Comparison of ENCODE assay signal across 19 mouse cellular contexts in the genomic region with DNA sequence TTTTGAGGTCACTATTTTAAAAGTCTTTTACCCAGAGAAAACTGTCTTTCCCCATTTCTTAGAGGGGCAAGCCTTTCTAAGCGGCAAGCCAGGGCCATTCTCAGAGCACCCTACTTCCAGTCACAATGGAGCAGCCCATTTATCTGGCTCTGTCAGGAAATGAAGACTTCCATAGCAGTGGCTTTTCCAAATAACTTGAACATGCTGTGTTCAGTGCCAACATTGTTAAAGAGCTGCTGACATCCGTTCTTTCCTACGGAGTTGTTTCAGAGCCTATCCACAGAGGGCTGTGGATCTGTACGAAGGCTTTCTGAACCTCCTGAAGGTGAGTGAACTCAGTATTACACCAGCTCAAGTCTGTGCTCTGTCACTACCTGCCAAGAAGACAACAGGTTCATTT. TPM values are rescaled to one million over a fixed set of nuclear protein-coding genes. Genes with fewer than 3 reads are reported as not detected.
DNase-seq lines count a peak whose midpoint lies in the region; ATAC-seq and TF ChIP-seq lines count a peak whose summit lies in the region.
"Had no signal": no experiment of that assay in that cellular context is flagged by ENCODE, and none has a peak within 500 bp of the region (broad histone marks: within the 10 kb centered on the region; RNA-seq: fewer than 3 reads in every experiment).

No protein-coding gene starts in this region.

- peak; percentile 35 to 63 for DNase-seq in heart, adult 9 months (ENCODE audit: low spot score in 2 of 2)
- DNase-seq in liver, adult 2 months (ENCODE audit: extremely low read depth, low read depth, low spot score) = no peak
- DNase-seq in liver, embryonic 11.5 days (ENCODE audit: low spot score) = no peak
- DNase-seq in kidney, postnatal 25 days = peak; percentile 20 to 52
- no peak for DNase-seq in adrenal gland, adult 18-20 months (ENCODE audit: low spot score in 2 of 2)
- no peak for DNase-seq in thymus, postnatal 36 days
- DNase-seq: cerebellum, adult 8-10 months; gastrocnemius, postnatal 10 days; right cerebral cortex, postnatal 25 days; thymus, postnatal 4 days had no signal

- H3K9ac ChIP-seq in heart, embryonic 12.5 days = no peak overlapping the region
- no peak overlapping the region for H3K9ac ChIP-seq in liver, adult 2 months (ENCODE audit: low read depth, low read length)
- H3K9ac ChIP-seq in liver, embryonic 11.5 days (ENCODE audit: low read depth, low read length) = no peak overlapping the region
- no peak overlapping the region for H3K9ac ChIP-seq in heart, embryonic 15.5 days
- H3K9ac ChIP-seq: limb, embryonic 15.5 days; lung, embryonic 15.5 days had no signal

- TF ChIP-seq POLR2A in liver, adult 2 months (IDR thresholded peaks at IDR 0.05; ENCODE audit: extremely low read depth, insufficient read depth, low read length) = no peak

- H3K27ac ChIP-seq in heart, embryonic 12.5 days (ENCODE audit: poor library complexity, severe bottlenecking) = no peak overlapping the region
- 0 out of 2 replicates have a peak overlapping the region, but pooled peaks have one; percentile 26 for H3K27ac ChIP-seq in liver, adult 2 months (replicated peaks; ENCODE audit: insufficient read depth, low read depth, low read length)
- H3K27ac ChIP-seq in liver, embryonic 11.5 days (ENCODE audit: low read depth, low read length) = no peak overlapping the region
- peak overlapping the region; percentile 34; the same call in 1 of the 2 replicates for H3K27ac ChIP-seq in heart, embryonic 15.5 days
- H3K27ac ChIP-seq: embryonic facial prominence, embryonic 10.5 days; layer of hippocampus, adult 2 months; limb, embryonic 15.5 days; lung, embryonic 15.5 days had no signal

- peaks cover 2% of the 10 kb centered on the region; the same call in 1 of the 2 replicates for H3K79me2 ChIP-seq in liver, adult 2 months (ENCODE audit: control insufficient read depth, insufficient read depth, low read length)

- ATAC-seq in heart, embryonic 12.5 days (ENCODE audit: insufficient number of reproducible peaks, low FRiP score) = no peak
- no peak for ATAC-seq in liver, embryonic 11.5 days (replicated peaks; ENCODE audit: low FRiP score)
- ATAC-seq in heart, embryonic 15.5 days (replicated peaks; ENCODE audit: insufficient number of reproducible peaks, insufficient read depth, low FRiP score, low read depth) = 0 out of 2 replicates have a peak, but pooled peaks have one; percentile 43
- ATAC-seq: hindbrain, embryonic 16.5 days; intestine, embryonic 16.5 days had no signal

- no peak overlapping the region for H3K4me2 ChIP-seq in heart, embryonic 12.5 days
- no peak overlapping the region for H3K4me2 ChIP-seq in liver, embryonic 11.5 days
- H3K4me2 ChIP-seq in heart, embryonic 15.5 days = no peak overlapping the region
- H3K4me2 ChIP-seq: limb, embryonic 15.5 days; lung, embryonic 15.5 days had no signal

- no peak for TF ChIP-seq CTCF in liver, adult 2 months (IDR thresholded peaks at IDR 0.05; ENCODE audit: low read depth, low read length)

- 63% methylated on average over 4 of the region's 4 CpGs for WGBS in heart, embryonic 12.5 days
- WGBS in liver, adult 2 months = 79% methylated on average over 4 of the region's 4 CpGs
- WGBS in liver, embryonic 11.5 days = 82% methylated on average over 4 of the region's 4 CpGs
- WGBS in heart, embryonic 15.5 days = 58% methylated on average over 4 of the region's 4 CpGs

- peaks cover 29% of the 10 kb centered on the region for H3K36me3 ChIP-seq in heart, embryonic 12.5 days
- peaks cover 59% of the 10 kb centered on the region for H3K36me3 ChIP-seq in liver, adult 2 months (ENCODE audit: control insufficient read depth, insufficient read depth, low read length)
- H3K36me3 ChIP-seq in liver, embryonic 11.5 days (ENCODE audit: control insufficient read depth, insufficient read depth, low read length) = no peaks in the 10 kb centered on the region
- peaks cover 6% of the 10 kb centered on the region; the same call in 1 of the 2 replicates for H3K36me3 ChIP-seq in heart, embryonic 15.5 days

- no peaks in the 10 kb centered on the region for H3K4me1 ChIP-seq in heart, embryonic 12.5 days (replicated peaks)
- H3K4me1 ChIP-seq in liver, adult 2 months (ENCODE audit: control insufficient read depth, insufficient read depth, low read length) = peaks cover 8% of the 10 kb centered on the region
- no peaks in the 10 kb centered on the region for H3K4me1 ChIP-seq in liver, embryonic 11.5 days (replicated peaks; ENCODE audit: control insufficient read depth, insufficient read depth, low read length)
- 0 out of 2 replicates have a peak, but pooled peaks cover 2% of the 10 kb centered on the region for H3K4me1 ChIP-seq in heart, embryonic 15.5 days (replicated peaks)
- H3K4me1 ChIP-seq: embryonic facial prominence, embryonic 10.5 days; limb, embryonic 15.5 days; lung, embryonic 15.5 days had no signal

- H3K4me3 ChIP-seq in heart, embryonic 12.5 days = no peak overlapping the region
- H3K4me3 ChIP-seq in liver, adult 2 months (ENCODE audit: insufficient read depth, low read depth, low read length) = no peak overlapping the region
- no peak overlapping the region for H3K4me3 ChIP-seq in liver, embryonic 11.5 days (ENCODE audit: low read depth, low read length)
- H3K4me3 ChIP-seq in heart, embryonic 15.5 days = no peak overlapping the region
- H3K4me3 ChIP-seq: embryonic facial prominence, embryonic 10.5 days; layer of hippocampus, adult 2 months; limb, embryonic 15.5 days; lung, embryonic 15.5 days had no signal

- no peaks in the 10 kb centered on the region for H3K27me3 ChIP-seq in heart, embryonic 12.5 days (replicated peaks)
- no peaks in the 10 kb centered on the region for H3K27me3 ChIP-seq in liver, adult 2 months (ENCODE audit: control insufficient read depth, insufficient read depth, low read length)
- H3K27me3 ChIP-seq in liver, embryonic 11.5 days (replicated peaks; ENCODE audit: control insufficient read depth, insufficient read depth, low read length) = no peaks in the 10 kb centered on the region
- no peaks in the 10 kb centered on the region for H3K27me3 ChIP-seq in heart, embryonic 15.5 days
- H3K27me3 ChIP-seq: limb, embryonic 15.5 days; lung, embryonic 15.5 days had no signal

- no peaks in the 10 kb centered on the region for H3K9me3 ChIP-seq in heart, embryonic 12.5 days (replicated peaks)
- no peaks in the 10 kb centered on the region for H3K9me3 ChIP-seq in liver, embryonic 11.5 days (ENCODE audit: control insufficient read depth, low read length)
- no peaks in the 10 kb centered on the region for H3K9me3 ChIP-seq in heart, embryonic 15.5 days (replicated peaks)
- H3K9me3 ChIP-seq: embryonic facial prominence, embryonic 10.5 days; limb, embryonic 15.5 days; lung, embryonic 15.5 days had no signal

RNA-seq across cellular contexts. Expression of a gene that starts 55.2 kb away (rescaled TPM):
- 68.6 and 71.1 TPM in 2 replicates for polyA plus RNA-seq in heart, embryonic 12.5 days (2016; fragmentation: Nextera tagmentation; extraction: Ambion mirVana)
- 145 and 165 TPM in 2 replicates for total RNA-seq in liver, adult 2 months (2014; rRNA removed)
- 37.1 and 44.2 TPM in 2 replicates for polyA plus RNA-seq in liver, adult 2 months (2012; rRNA removed)
- 47.9 and 54.3 TPM in 2 replicates for polyA plus RNA-seq in liver, embryonic 11.5 days (2014; fragmentation: Nextera tagmentation; extraction: Ambion mirVana)
- 65.9 and 79.5 TPM in 2 replicates for polyA plus RNA-seq in heart, embryonic 15.5 days (2015; fragmentation: Nextera tagmentation; extraction: Ambion mirVana)
- 100 to 1,000 TPM; 141 to 179 TPM for total RNA-seq in adrenal gland, adult 18-20 months (2021)
- total RNA-seq: neutrophil, adult 5-6 weeks had no signal

Comparison
In these comparisons a context has a peak if more than half of its experiments do, and no peak if none do; other contexts are left out.
1. H3K27ac ChIP-seq: peak in liver, adult 2 months (single experiment) and heart, embryonic 15.5 days (single experiment); none in heart, embryonic 12.5 days (single experiment) and liver, embryonic 11.5 days (single experiment).
2. DNase-seq: peak in heart, adult 9 months (2 of 2) and kidney, postnatal 25 days (2 of 2); none in liver, adult 2 months (single experiment), liver, embryonic 11.5 days (single experiment), adrenal gland, adult 18-20 months (0 of 2) and thymus, postnatal 36 days (0 of 2).